Mouse (Mus musculus): ENCODE data around the gene Atp2b2. TPM values are rescaled to one million over a fixed set of nuclear protein-coding genes. Genes with fewer than 3 reads are reported as not detected.

Gene Atp2b2
- polyA plus RNA-seq (2015; fragmentation: Nextera tagmentation; extraction: Ambion mirVana): 30.7 and 32.2 TPM in 2 replicates

DNA sequence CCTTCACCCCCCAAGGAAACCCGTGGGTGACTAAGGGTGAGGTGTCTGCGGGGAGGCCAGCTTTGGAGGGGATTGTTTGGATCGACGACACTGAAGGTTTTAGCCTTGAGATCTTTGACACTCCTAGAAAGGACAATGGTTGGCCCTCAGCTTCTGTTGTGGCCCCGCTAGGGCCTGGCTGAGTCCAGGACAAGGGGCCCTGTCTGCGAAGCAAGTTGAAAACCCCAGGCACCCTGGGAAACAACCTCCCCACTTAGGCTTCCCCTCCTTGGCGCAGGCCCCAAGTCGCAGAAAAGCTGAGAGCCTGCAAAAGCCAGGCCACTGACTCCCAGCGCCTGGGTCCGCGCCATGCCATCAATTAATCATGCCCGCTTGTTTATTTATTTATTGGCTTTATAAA, at the start of gene Atp2b2:
Gene Atp2b2 (minus strand): TSS at position 282 of the 400 bp plus-strand sequence.
- Histone ChIP-seq H3K4me3 (replicated peaks; ENCODE audit: low read length) (peak within 1 kb of the TSS; percentile 65), H3K4me1 (replicated peaks; ENCODE audit: control insufficient read depth, insufficient read depth, low read length) (0 out of 2 replicates have a peak, but pooled peaks cover 3% of the 10 kb centered on the region), H3K9ac (replicated peaks; ENCODE audit: low read depth, low read length) (peak within 1 kb of the TSS; percentile 73), H3K27ac (ENCODE audit: low read length) (no peak within 1 kb of the TSS), H3K36me3 (ENCODE audit: control insufficient read depth, insufficient read depth) (no peaks in the 10 kb centered on the region), H3K27me3 (replicated peaks; ENCODE audit: control insufficient read depth, insufficient read depth, low read length) (peaks cover 5% of the 10 kb centered on the region), H3K9me3 (ENCODE audit: control insufficient read depth, low read length) (no peaks in the 10 kb centered on the region), H3K4me2 (ENCODE audit: low read length) (peak within 1 kb of the TSS; percentile 74)
- 31% methylated on average over 12 of the region's 12 CpGs for WGBS
- 0 out of 2 replicates have a peak, but pooled peaks have one; percentile 16 for ATAC-seq

DNA sequence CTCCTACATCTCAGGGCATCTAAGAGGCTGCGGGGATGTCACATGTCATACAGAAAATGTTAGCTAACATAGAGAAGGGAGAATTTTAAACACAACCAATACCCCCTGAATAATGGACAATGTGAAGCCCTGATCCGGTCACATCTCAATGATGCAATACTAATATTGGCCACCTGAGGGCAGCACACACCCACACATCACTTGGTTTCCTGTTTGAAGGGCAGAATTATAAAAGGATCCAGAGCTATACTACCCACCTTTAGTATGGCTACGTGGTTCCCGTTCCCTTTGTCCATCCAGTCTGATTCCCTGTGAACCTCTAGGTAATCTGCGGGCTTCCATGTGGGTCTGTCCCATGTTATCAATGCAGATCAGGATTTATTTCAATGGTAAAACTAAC, 47.2 kb upstream of the Atp2b2 start:
- Histone ChIP-seq H3K9ac (replicated peaks; ENCODE audit: low read depth, low read length) (no peak overlapping the region), H3K27me3 (replicated peaks; ENCODE audit: control insufficient read depth, insufficient read depth, low read length) (peaks cover 3% of the 10 kb centered on the region), H3K27ac (ENCODE audit: low read length) (no peak overlapping the region), H3K4me1 (replicated peaks; ENCODE audit: control insufficient read depth, insufficient read depth, low read length) (peaks cover 7% of the 10 kb centered on the region), H3K4me3 (replicated peaks; ENCODE audit: low read length) (no peak overlapping the region), H3K9me3 (ENCODE audit: control insufficient read depth, low read length) (no peaks in the 10 kb centered on the region), H3K4me2 (ENCODE audit: low read length) (no peak overlapping the region), H3K36me3 (ENCODE audit: control insufficient read depth, insufficient read depth) (no peaks in the 10 kb centered on the region)
- WGBS: 11% methylated on average over 5 of the region's 5 CpGs
- ATAC-seq: peak; percentile 41

DNA sequence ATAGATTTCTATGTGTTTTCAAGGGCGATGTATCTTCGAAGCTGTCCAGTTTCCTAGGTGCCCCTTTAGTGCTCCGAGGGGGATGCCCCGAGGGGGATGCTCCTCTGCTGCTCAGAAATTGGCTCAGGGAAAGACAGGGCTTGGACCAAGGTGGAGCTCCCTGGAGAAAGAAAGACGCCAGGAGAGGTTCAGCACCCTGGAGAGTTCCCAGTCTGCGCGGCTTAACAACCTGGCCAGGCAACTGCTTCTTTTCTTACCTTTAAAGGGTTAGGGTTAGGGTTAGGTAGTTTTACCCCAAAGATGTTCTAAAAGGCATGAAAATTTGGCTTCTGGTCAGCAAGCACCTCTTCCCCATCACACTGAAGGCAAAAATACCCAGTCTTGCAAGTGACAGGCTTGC, 44.7 kb upstream of the Atp2b2 start:
- no peak overlapping the region for H3K4me3 ChIP-seq (replicated peaks; ENCODE audit: low read length)
- H3K27me3 ChIP-seq (replicated peaks; ENCODE audit: control insufficient read depth, insufficient read depth, low read length): peaks cover 3% of the 10 kb centered on the region
- no peak overlapping the region for H3K4me2 ChIP-seq (ENCODE audit: low read length)
- no peak for ATAC-seq
- H3K27ac ChIP-seq (ENCODE audit: low read length): no peak overlapping the region
- H3K4me1 ChIP-seq (replicated peaks; ENCODE audit: control insufficient read depth, insufficient read depth, low read length): no peaks in the 10 kb centered on the region
- 22% methylated on average over 7 of the region's 7 CpGs for WGBS
- H3K9ac ChIP-seq (replicated peaks; ENCODE audit: low read depth, low read length): no peak overlapping the region
- no peaks in the 10 kb centered on the region for H3K36me3 ChIP-seq (ENCODE audit: control insufficient read depth, insufficient read depth)
- H3K9me3 ChIP-seq (ENCODE audit: control insufficient read depth, low read length): no peaks in the 10 kb centered on the region

DNA sequence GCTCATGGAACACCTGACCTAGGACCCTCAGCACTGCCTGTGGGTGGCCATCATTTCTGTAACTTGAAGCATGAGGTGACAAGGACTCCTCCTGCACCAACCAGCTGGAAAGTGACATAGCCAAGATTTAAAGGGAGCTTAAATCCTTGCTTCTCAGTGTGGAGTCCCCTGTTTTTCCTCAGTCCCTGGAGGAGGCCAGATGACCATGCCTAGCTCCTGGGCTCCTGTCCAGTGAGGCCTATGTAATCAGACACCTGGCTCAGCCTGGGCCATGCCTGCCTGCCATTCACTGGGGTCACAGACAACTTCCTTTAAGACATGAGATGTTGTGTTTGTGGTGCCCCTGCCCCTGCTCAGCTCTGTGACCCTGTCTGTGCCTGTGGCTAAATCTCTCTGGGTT, 36.1 kb upstream of the Atp2b2 start:
- Histone ChIP-seq H3K9me3 (ENCODE audit: control insufficient read depth, low read length) (no peaks in the 10 kb centered on the region), H3K36me3 (ENCODE audit: control insufficient read depth, insufficient read depth) (no peaks in the 10 kb centered on the region), H3K4me3 (replicated peaks; ENCODE audit: low read length) (no peak overlapping the region), H3K4me1 (replicated peaks; ENCODE audit: control insufficient read depth, insufficient read depth, low read length) (no peaks in the 10 kb centered on the region), H3K27me3 (replicated peaks; ENCODE audit: control insufficient read depth, insufficient read depth, low read length) (no peaks in the 10 kb centered on the region), H3K27ac (ENCODE audit: low read length) (no peak overlapping the region), H3K9ac (replicated peaks; ENCODE audit: low read depth, low read length) (no peak overlapping the region), H3K4me2 (ENCODE audit: low read length) (no peak overlapping the region)
- ATAC-seq: no peak

DNA sequence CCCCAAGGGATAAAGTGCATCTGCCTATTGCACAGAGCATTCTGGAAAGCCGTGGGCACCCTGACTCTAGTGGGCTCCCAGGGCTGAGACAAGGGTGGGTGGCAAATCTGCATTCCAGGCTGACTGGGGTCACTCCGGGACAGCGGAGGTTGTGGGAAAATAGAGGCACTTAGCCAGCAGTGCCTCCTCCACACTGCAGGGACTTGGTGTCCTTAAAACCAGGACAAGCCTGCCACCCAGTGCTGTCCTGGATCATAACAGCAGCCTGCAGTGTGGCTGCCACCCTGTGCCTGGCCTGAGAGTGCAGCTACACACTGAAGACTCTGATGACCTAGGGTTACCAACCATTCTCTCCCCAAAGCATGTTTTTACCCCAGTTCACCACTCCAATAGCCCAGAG, 34.1 kb upstream of the Atp2b2 start:
- WGBS: 51% methylated on average over 3 of the region's 3 CpGs
- H3K36me3 ChIP-seq (ENCODE audit: control insufficient read depth, insufficient read depth): no peaks in the 10 kb centered on the region
- peak; percentile 83 for ATAC-seq
- no peaks in the 10 kb centered on the region for H3K4me1 ChIP-seq (replicated peaks; ENCODE audit: control insufficient read depth, insufficient read depth, low read length)
- no peak overlapping the region for H3K4me3 ChIP-seq (replicated peaks; ENCODE audit: low read length)
- no peaks in the 10 kb centered on the region for H3K9me3 ChIP-seq (ENCODE audit: control insufficient read depth, low read length)
- H3K27ac ChIP-seq (ENCODE audit: low read length): no peak overlapping the region
- H3K27me3 ChIP-seq (replicated peaks; ENCODE audit: control insufficient read depth, insufficient read depth, low read length): no peaks in the 10 kb centered on the region
- H3K4me2 ChIP-seq (ENCODE audit: low read length): no peak overlapping the region
- H3K9ac ChIP-seq (replicated peaks; ENCODE audit: low read depth, low read length): no peak overlapping the region

DNA sequence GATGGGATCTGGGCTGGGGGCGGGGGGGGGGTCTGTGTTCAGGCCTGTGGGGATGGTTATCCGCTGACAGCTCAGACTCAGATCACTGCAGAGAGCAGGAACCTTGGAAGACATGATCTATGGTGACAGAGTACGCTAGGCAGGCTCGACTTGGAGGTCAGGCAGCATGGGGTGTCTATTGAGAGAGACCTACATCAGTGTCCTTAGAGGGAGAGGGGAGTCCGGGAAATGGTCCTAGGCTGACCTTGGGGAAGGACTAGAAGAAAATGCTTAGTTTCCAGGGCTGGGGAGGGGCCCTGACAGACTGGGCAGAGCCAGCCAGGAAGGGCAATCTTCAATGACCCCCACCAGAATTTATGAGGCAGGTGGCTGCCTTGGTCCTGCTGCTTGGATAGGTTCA, 33.6 kb upstream of the Atp2b2 start:
- H3K36me3 ChIP-seq (ENCODE audit: control insufficient read depth, insufficient read depth): no peaks in the 10 kb centered on the region
- H3K27me3 ChIP-seq (replicated peaks; ENCODE audit: control insufficient read depth, insufficient read depth, low read length): no peaks in the 10 kb centered on the region
- no peaks in the 10 kb centered on the region for H3K9me3 ChIP-seq (ENCODE audit: control insufficient read depth, low read length)
- H3K4me3 ChIP-seq (replicated peaks; ENCODE audit: low read length): no peak overlapping the region
- no peak overlapping the region for H3K4me2 ChIP-seq (ENCODE audit: low read length)
- no peaks in the 10 kb centered on the region for H3K4me1 ChIP-seq (replicated peaks; ENCODE audit: control insufficient read depth, insufficient read depth, low read length)
- WGBS: 66% methylated on average over 5 of the region's 5 CpGs
- 0 out of 2 replicates have a peak, but pooled peaks have one; percentile 8 for ATAC-seq
- no peak overlapping the region for H3K27ac ChIP-seq (ENCODE audit: low read length)
- no peak overlapping the region for H3K9ac ChIP-seq (replicated peaks; ENCODE audit: low read depth, low read length)

DNA sequence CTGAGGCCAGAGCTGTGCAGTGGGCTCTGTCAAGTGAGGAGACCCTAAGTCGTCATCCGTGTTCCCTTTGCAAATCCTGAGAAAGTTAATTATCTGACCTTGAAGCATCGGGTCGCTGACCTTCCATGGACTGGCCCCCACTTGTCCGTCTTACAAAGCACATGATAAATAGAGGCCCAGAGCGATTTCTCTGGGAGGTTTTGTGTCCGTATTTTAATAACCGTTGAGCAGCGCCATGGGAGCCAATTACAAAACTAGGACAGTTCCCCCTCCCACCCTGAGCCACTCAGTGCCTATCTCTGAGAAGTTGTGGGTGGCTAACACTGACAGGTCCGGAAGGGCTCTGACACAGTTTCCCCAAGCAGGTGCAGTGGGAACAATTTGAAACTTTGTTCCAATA, 32.5 kb upstream of the Atp2b2 start:
- H3K27ac ChIP-seq (ENCODE audit: low read length): no peak overlapping the region
- H3K27me3 ChIP-seq (replicated peaks; ENCODE audit: control insufficient read depth, insufficient read depth, low read length): no peaks in the 10 kb centered on the region
- no peaks in the 10 kb centered on the region for H3K4me1 ChIP-seq (replicated peaks; ENCODE audit: control insufficient read depth, insufficient read depth, low read length)
- no peaks in the 10 kb centered on the region for H3K36me3 ChIP-seq (ENCODE audit: control insufficient read depth, insufficient read depth)
- WGBS: 61% methylated on average over 10 of the region's 10 CpGs
- no peaks in the 10 kb centered on the region for H3K9me3 ChIP-seq (ENCODE audit: control insufficient read depth, low read length)
- H3K9ac ChIP-seq (replicated peaks; ENCODE audit: low read depth, low read length): no peak overlapping the region
- no peak for ATAC-seq
- no peak overlapping the region for H3K4me2 ChIP-seq (ENCODE audit: low read length)
- no peak overlapping the region for H3K4me3 ChIP-seq (replicated peaks; ENCODE audit: low read length)

DNA sequence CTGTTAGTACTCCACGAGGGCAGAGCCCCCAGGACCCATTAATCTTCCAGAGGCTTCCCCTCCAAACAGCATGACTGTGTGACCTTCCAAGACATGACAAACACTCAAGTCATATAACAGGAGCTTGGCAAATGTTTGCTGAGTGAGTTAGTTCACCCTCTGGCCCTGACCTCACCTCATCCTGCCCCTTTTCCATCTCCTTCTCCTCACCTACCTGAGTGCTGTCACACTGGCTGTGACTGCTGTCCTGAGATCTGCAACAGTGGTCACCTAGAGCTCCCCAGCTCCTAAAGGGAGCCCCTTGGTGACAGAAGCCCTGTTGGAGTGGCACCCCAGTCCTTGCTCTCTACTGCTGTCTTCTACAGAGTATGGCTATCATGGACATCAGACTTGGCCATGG, 31.8 kb upstream of the Atp2b2 start:
- no peak for ATAC-seq
- no peak overlapping the region for H3K27ac ChIP-seq (ENCODE audit: low read length)
- no peak overlapping the region for H3K4me3 ChIP-seq (replicated peaks; ENCODE audit: low read length)
- 24% methylated on average over 1 of the region's 1 CpGs for WGBS
- no peak overlapping the region for H3K4me2 ChIP-seq (ENCODE audit: low read length)
- no peaks in the 10 kb centered on the region for H3K36me3 ChIP-seq (ENCODE audit: control insufficient read depth, insufficient read depth)
- no peak overlapping the region for H3K9ac ChIP-seq (replicated peaks; ENCODE audit: low read depth, low read length)
- H3K9me3 ChIP-seq (ENCODE audit: control insufficient read depth, low read length): no peaks in the 10 kb centered on the region
- no peaks in the 10 kb centered on the region for H3K4me1 ChIP-seq (replicated peaks; ENCODE audit: control insufficient read depth, insufficient read depth, low read length)
- H3K27me3 ChIP-seq (replicated peaks; ENCODE audit: control insufficient read depth, insufficient read depth, low read length): no peaks in the 10 kb centered on the region

DNA sequence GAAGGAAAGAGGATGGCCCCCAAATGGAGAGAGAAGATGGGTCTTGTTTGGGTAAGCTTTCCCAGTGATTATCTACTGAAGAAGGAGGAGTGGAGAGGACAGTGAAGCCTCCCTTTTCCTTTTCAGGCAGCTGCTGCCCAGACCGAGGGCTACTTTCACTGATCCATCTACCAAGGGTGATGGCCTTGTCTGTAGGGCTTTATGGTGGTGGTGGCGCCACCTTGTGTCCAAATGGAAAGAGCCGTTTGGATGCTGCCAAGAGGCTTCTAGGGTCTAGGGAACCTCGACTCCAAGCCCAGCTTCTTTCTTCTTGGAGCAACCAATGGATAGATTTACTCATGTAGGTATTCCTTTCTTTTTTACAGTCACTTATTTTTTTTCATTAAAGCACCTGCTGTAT, 29.2 kb upstream of the Atp2b2 start:
- Histone ChIP-seq H3K27me3 (replicated peaks; ENCODE audit: control insufficient read depth, insufficient read depth, low read length) (no peaks in the 10 kb centered on the region), H3K36me3 (ENCODE audit: control insufficient read depth, insufficient read depth) (no peaks in the 10 kb centered on the region), H3K9me3 (ENCODE audit: control insufficient read depth, low read length) (no peaks in the 10 kb centered on the region), H3K4me2 (ENCODE audit: low read length) (no peak overlapping the region), H3K4me3 (replicated peaks; ENCODE audit: low read length) (no peak overlapping the region), H3K27ac (ENCODE audit: low read length) (no peak overlapping the region), H3K9ac (replicated peaks; ENCODE audit: low read depth, low read length) (no peak overlapping the region), H3K4me1 (replicated peaks; ENCODE audit: control insufficient read depth, insufficient read depth, low read length) (no peaks in the 10 kb centered on the region)
- ATAC-seq: peak; percentile 68; the same call in 1 of the 2 replicates
- WGBS: 4% methylated on average over 4 of the region's 4 CpGs

DNA sequence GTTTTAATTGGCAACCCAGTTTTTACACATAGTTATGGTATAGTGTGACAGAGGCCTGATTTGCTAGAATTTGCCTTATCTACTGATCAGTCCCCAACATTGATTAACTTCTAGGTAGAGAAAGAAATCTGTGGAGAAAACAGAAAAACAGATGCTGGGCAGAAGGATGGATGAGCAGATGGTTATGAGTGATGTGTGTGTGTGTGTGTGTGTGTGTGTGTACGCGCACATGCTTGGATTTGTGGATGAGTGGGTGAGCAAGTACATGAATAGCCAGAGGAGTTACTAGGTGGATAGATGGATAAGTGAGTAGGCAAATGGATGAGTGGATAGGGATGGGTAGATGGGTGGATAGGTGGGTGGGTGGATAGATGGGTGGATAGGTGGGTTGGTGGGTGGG, 20.7 kb upstream of the Atp2b2 start:
- H3K9me3 ChIP-seq (ENCODE audit: control insufficient read depth, low read length): no peaks in the 10 kb centered on the region
- no peak overlapping the region for H3K4me2 ChIP-seq (ENCODE audit: low read length)
- H3K27ac ChIP-seq (ENCODE audit: low read length): no peak overlapping the region
- H3K4me3 ChIP-seq (replicated peaks; ENCODE audit: low read length): no peak overlapping the region
- H3K4me1 ChIP-seq (replicated peaks; ENCODE audit: control insufficient read depth, insufficient read depth, low read length): no peaks in the 10 kb centered on the region
- no peak for ATAC-seq
- 69% methylated on average over 2 of the region's 2 CpGs for WGBS
- no peak overlapping the region for H3K9ac ChIP-seq (replicated peaks; ENCODE audit: low read depth, low read length)
- no peaks in the 10 kb centered on the region for H3K36me3 ChIP-seq (ENCODE audit: control insufficient read depth, insufficient read depth)
- H3K27me3 ChIP-seq (replicated peaks; ENCODE audit: control insufficient read depth, insufficient read depth, low read length): no peaks in the 10 kb centered on the region

All from forebrain, embryonic 16.5 days (tissue).